23 mouse cellular contexts compared by ENCODE assay signal in genomic region chr14:59690954-59691353, GRCm38 (mm10).
DNase-seq lines count a peak whose midpoint lies in the region; ATAC-seq and TF ChIP-seq lines count a peak whose summit lies in the region.
"Had no signal": no experiment of that assay in that cellular context is flagged by ENCODE, and none has a peak within 500 bp of the region (broad histone marks: within the 10 kb centered on the region; RNA-seq: fewer than 3 reads in every experiment).

No protein-coding gene starts in this region.

- TF ChIP-seq CTCF in thymus, adult 2 months (IDR thresholded peaks at IDR 0.05; ENCODE audit: borderline replicate concordance, control insufficient read depth, extremely low read depth, insufficient read depth, low read length, poor library complexity): no peak

- 15% methylated on average over 12 of the region's 12 CpGs for WGBS in thymus, adult 2 months
- 83% methylated on average over 12 of the region's 12 CpGs for WGBS in forebrain, embryonic 14.5 days
- 72% methylated on average over 12 of the region's 12 CpGs for WGBS in heart, embryonic 12.5 days

- H3K27ac ChIP-seq in thymus, adult 2 months (ENCODE audit: control insufficient read depth, insufficient read depth, low read length): no peak overlapping the region
- H3K27ac ChIP-seq in forebrain, embryonic 14.5 days (ENCODE audit: low read depth, low read length): no peak overlapping the region
- H3K27ac ChIP-seq in heart, embryonic 12.5 days (ENCODE audit: poor library complexity, severe bottlenecking): no peak overlapping the region
- H3K27ac ChIP-seq: forebrain, embryonic 13.5 days; gastrocnemius, adult 2 months; heart, embryonic 15.5 days; hindbrain, embryonic 10.5 days; kidney, embryonic 15.5 days; limb, embryonic 10.5 days; liver, embryonic 13.5 days; neural tube, embryonic 12.5 days had no signal

- H3K27me3 ChIP-seq in thymus, adult 2 months (ENCODE audit: control insufficient read depth, insufficient read depth, low read length): no peaks in the 10 kb centered on the region
- no peaks in the 10 kb centered on the region for H3K27me3 ChIP-seq in forebrain, embryonic 14.5 days (replicated peaks; ENCODE audit: control insufficient read depth, insufficient read depth, low read length)
- H3K27me3 ChIP-seq in heart, embryonic 12.5 days (replicated peaks): no peaks in the 10 kb centered on the region
- H3K27me3 ChIP-seq: forebrain, embryonic 13.5 days; heart, embryonic 15.5 days; liver, embryonic 13.5 days had no signal

- peaks cover 15% of the 10 kb centered on the region for H3K4me1 ChIP-seq in thymus, adult 2 months (replicated peaks; ENCODE audit: control insufficient read depth, insufficient read depth, low read length)
- no peaks in the 10 kb centered on the region for H3K4me1 ChIP-seq in forebrain, embryonic 14.5 days (ENCODE audit: control insufficient read depth, insufficient read depth, low read length)
- peaks cover 15% of the 10 kb centered on the region for H3K4me1 ChIP-seq in heart, embryonic 12.5 days (replicated peaks)
- H3K4me1 ChIP-seq: forebrain, embryonic 13.5 days; liver, embryonic 13.5 days; neural tube, embryonic 12.5 days had no signal

- TF ChIP-seq POLR2A in thymus, adult 2 months (IDR thresholded peaks at IDR 0.05; ENCODE audit: control insufficient read depth, extremely low read depth, insufficient read depth, low read length, poor library complexity): no peak

- H3K4me2 ChIP-seq in forebrain, embryonic 14.5 days (ENCODE audit: low read length): no peak overlapping the region
- no peak overlapping the region for H3K4me2 ChIP-seq in heart, embryonic 12.5 days
- H3K4me2 ChIP-seq: forebrain, embryonic 13.5 days; heart, embryonic 15.5 days; kidney, embryonic 15.5 days; liver, embryonic 13.5 days; neural tube, embryonic 12.5 days had no signal

- intact Hi-C loops in left cerebral cortex, postnatal 25 days (cut with DNase I): no loop called here

- no peaks in the 10 kb centered on the region for H3K9me3 ChIP-seq in forebrain, embryonic 14.5 days (replicated peaks; ENCODE audit: control insufficient read depth, low read length)
- H3K9me3 ChIP-seq in heart, embryonic 12.5 days (replicated peaks): no peaks in the 10 kb centered on the region
- H3K9me3 ChIP-seq: forebrain, embryonic 13.5 days; heart, embryonic 15.5 days; hindbrain, embryonic 10.5 days; kidney, embryonic 15.5 days; limb, embryonic 10.5 days; liver, embryonic 13.5 days; neural tube, embryonic 12.5 days had no signal

- H3K4me3 ChIP-seq in thymus, adult 2 months (ENCODE audit: control insufficient read depth, insufficient read depth, low read length): no peak overlapping the region
- H3K4me3 ChIP-seq in forebrain, embryonic 14.5 days (ENCODE audit: low read depth, low read length): no peak overlapping the region
- H3K4me3 ChIP-seq in heart, embryonic 12.5 days: no peak overlapping the region
- H3K4me3 ChIP-seq: forebrain, embryonic 13.5 days; gastrocnemius, adult 2 months; heart, embryonic 15.5 days; hindbrain, embryonic 10.5 days; kidney, embryonic 15.5 days; limb, embryonic 10.5 days; liver, embryonic 13.5 days; neural tube, embryonic 12.5 days had no signal

- peak; percentile 53 for ATAC-seq in CD4-positive, CD25-positive, alpha-beta regulatory T cell, adult 4 months
- ATAC-seq in forebrain, embryonic 14.5 days: no peak
- ATAC-seq in heart, embryonic 12.5 days (ENCODE audit: insufficient number of reproducible peaks, low FRiP score): no peak
- ATAC-seq: forebrain, embryonic 13.5 days; lung, postnatal 0 days; midbrain, embryonic 16.5 days had no signal

- H3K36me3 ChIP-seq in thymus, adult 2 months (ENCODE audit: control insufficient read depth, insufficient read depth, low read length): no peaks in the 10 kb centered on the region
- no peaks in the 10 kb centered on the region for H3K36me3 ChIP-seq in forebrain, embryonic 14.5 days (ENCODE audit: control insufficient read depth, insufficient read depth, low read length)
- no peaks in the 10 kb centered on the region for H3K36me3 ChIP-seq in heart, embryonic 12.5 days
- H3K36me3 ChIP-seq: heart, embryonic 15.5 days; hindbrain, embryonic 10.5 days; kidney, embryonic 15.5 days; limb, embryonic 10.5 days; liver, embryonic 13.5 days; neural tube, embryonic 12.5 days had no signal

- DNase-seq in CD4-positive helper T cell, adult 2 months (ENCODE audit: low read depth, low spot score): peak; percentile 44
- peak; percentile 53 for DNase-seq in induced T-regulatory cell, adult 2 months (ENCODE audit: low read depth)
- peak; percentile 22 for DNase-seq in thymus, adult 2 months
- DNase-seq in forebrain, embryonic 14.5 days (ENCODE audit: low spot score): no peak
- no peak for DNase-seq in layer of hippocampus, postnatal 10 days (ENCODE audit: low spot score in 2 of 2)
- no peak for DNase-seq in left cerebral cortex, postnatal 25 days (ENCODE audit: low spot score in 2 of 2)
- DNase-seq: adrenal gland, postnatal 25 days; cerebellum, postnatal 10 days; gastrocnemius, adult 2 months; heart, adult 18-20 months; layer of hippocampus, postnatal 36 days; liver, embryonic 13.5 days; right cerebral cortex, postnatal 25 days had no signal

- no peak overlapping the region for H3K9ac ChIP-seq in forebrain, embryonic 14.5 days (ENCODE audit: low read length)
- H3K9ac ChIP-seq in heart, embryonic 12.5 days: no peak overlapping the region
- H3K9ac ChIP-seq: forebrain, embryonic 13.5 days; heart, embryonic 15.5 days; kidney, embryonic 15.5 days; liver, embryonic 13.5 days; neural tube, embryonic 12.5 days had no signal

Comparison
In these comparisons a context has a peak if more than half of its experiments do, and no peak if none do; other contexts are left out.
1. DNase-seq: peak in CD4-positive helper T cell, adult 2 months (single experiment), induced T-regulatory cell, adult 2 months (single experiment) and thymus, adult 2 months (single experiment); none in forebrain, embryonic 14.5 days (single experiment), layer of hippocampus, postnatal 10 days (0 of 2) and left cerebral cortex, postnatal 25 days (0 of 2).